Mouse (Mus musculus) retina, embryonic 14.5 days (tissue): Measurements from ENCODE around the gene Wdr13.
"Not testable (repeated sequence)": the region's sequence is repeated elsewhere in the genome, so short reads cannot be mapped to it uniquely, and the experiment has no call there.

ENCODE experiments used
- DNase-seq: peaks from one replicate; pipeline ENCODE4 v3.0.0-alpha.2; 2015; ENCODE audit warnings: low spot score

Wdr13 gene

GRCm38 (mm10) chrX:8105019-8105418 is 27.7 kb downstream of the Wdr13 start:
- no peak for DNase-seq

DNA sequence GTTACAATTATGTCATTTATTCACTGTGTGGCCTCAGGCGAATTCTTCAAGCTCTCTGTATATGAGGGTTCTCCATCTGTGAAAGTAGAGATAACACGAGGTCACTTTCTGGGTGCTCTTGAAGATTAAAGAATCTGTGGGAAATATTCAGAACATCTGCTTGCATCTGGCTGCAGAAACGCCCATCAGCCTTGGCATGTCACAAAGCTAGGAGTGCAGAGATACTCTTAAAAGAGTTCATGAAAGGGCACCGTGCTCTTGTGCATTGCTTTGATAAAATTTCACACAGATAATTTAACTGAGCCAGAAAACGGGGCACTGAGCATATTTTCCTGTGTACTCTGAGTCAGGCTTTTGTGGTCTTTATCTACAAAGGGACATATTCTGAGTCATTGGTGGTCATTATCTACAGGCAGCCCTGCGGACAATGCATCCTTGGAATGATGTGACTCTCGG is 30.5 kb downstream of the Wdr13 start:
- DNase-seq: no peak

GRCm38 (mm10) chrX:8101017-8101416 is 31.7 kb downstream of the Wdr13 start:
- peak; percentile 85 for DNase-seq

DNA sequence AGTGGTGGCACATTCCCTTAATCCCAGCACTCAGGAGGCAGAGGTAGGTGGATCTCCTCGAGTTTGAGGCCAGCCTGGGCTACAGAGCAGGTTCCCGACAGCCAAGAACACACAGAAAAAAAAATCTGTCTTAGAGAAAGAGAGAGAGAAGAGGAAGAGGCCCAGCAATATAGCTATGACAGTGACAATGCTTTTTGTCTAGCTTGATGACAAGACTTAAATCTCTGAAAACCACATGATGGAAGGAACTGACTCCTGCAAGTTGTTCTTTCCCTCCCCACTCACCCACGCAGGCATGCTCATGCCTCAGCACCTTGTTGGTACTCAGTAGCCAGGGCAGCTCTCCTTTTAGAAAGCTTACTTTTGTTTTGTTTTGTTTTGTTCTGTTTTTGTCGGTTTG is 33.3 kb downstream of the Wdr13 start:
- no peak for DNase-seq

- peak; percentile 95 for DNase-seq
Observed at GRCm38 (mm10) chrX:8096787-8097242, 35.9 kb downstream of the Wdr13 start.

DNA sequence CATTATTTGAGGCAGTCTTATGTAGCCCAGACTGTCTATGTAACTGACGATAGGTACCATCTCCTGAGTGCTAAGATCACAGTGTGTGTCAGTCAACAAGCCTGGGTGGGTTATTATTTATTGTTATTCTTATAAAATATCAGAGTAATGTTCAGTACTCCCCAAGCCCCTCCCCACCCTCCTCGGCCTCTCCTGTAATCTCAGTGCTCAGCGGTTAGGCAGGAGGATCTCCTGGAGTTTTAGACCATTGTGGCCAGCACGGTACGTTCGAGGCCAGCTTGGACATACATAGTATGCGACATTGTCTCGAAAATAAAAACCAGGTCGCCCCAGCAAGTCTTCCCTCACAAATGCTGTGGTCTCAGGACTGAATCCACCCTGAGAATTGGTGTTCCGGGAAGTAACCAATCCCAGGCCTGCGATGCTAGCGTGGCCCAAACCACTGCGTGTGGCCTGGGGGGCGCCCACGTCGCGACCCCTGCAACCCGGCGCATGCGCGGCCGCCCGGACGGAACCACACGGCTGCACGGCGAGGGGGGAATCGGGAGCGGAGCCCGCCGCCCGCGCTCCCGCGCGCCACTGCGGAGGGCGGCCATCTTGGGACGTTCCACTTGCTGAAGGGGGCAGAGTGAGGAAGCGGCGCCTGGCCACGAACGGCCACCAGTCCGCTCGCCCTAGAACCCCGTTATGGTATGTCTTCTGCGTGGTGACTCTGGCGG is 36.5 kb downstream of the Wdr13 start:
- DNase-seq: not testable (repeated sequence)

- no peak for DNase-seq
Observed at GRCm38 (mm10) chrX:8095546-8095945, 37.1 kb downstream of the Wdr13 start.

- not testable (repeated sequence) for DNase-seq
Observed at GRCm38 (mm10) chrX:8090954-8091347, 41.7 kb downstream of the Wdr13 start.

- no peak for DNase-seq
Observed at GRCm38 (mm10) chrX:8090346-8090953, 42.2 kb downstream of the Wdr13 start, which contains the start of gene Was. Gene Was, minus strand, starts transcription at chrX:8090498.

DNA sequence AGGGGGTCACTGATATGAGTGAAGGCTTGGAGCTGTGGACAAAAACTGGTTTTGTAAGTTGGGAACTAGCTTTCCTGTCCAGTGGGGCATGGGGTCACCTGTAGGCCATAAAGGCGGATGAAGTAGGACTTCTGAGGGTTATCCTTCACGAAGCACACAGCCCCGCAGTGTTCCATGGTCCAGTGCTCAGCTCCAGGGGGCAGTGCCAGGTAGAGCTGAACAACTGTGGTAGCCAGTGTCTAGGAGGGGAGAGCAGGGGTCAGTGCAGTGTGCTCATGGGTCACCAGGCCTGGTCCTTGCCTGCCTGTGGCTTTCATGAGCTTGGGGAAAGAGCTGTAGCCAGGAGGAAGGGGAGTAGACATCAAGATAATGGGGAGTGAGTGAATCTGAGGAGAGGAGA is 42.9 kb downstream of the Wdr13 start:
- DNase-seq: no peak

DNA sequence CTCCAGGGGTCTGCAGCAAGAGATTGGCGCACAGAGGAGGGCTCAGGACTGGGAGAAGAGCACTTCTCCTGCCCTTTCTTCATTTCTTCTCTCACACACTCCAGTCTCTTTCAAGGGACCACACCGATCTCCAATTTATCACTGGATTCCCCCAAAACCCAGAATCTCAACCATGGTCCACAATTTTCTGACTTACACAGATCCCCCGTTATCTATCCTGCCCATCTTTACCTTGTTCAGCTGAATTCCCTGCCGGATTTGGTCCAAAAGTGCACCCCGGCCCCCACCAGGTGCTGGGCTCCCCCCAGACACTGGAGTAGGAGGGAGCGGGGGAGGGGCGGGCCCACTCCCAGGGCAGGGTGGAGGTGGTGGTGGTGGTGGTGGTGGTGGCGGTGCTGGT is 47.1 kb downstream of the Wdr13 start:
- no peak for DNase-seq

DNA sequence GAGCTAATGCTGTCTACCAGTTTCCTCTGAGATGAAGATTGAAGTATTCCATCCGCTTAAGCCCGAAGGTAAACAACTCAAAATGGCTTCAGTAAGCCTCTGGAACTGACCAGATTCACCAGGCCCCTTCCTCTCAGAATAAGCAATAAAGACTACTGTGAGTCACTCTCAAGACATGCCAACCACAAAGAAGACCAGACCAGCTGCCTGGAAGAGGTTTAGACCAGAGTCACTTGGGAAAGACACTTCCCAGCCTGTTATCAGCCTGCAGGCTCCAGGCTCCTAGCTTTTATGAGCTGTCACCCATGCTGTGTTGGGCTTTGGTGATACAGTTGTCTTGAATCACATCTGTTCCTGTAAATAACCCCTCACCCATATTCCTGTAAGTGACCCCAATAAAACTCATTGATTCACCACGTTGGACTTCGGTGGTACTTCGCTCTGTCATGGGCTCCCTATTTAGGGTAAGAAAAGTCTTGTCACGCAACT is 47.9 kb downstream of the Wdr13 start:
- DNase-seq: no peak

GRCm38 (mm10) chrX:8075104-8075503 is 57.6 kb downstream of the Wdr13 start:
- no peak for DNase-seq

DNA sequence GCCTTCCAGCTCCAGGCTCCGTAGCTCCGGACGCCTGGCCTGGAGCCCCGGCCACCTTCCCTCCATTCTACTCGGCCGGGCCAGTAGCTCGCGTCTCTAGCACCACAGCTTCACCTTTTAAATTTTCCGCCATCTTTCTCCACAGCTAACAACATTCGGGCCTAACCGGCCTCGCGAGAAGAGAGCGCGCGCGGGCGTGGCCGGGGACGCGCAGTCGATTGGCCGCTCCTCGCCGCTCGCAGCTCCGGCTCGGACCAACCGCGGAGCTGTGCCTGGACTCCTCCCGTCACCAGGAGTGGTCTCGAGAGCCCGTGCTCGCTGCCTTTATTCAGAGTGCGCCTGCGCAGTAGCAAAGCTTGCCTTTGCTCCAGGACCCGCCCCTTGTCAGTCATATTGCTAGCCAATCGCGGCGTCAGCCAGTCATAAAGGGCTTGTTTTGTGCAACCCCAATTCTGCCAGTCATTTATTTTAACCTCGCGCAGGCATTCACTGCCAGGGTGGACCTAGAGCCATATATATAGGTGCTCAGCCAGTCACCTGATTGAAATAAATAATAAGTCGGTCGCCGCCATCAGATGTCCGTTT is 58.2 kb downstream of the Wdr13 start, which contains the start of gene Suv39h1:
Suv39h1 (minus strand) TSS at position 331 of the 585 bp plus-strand sequence.
- DNase-seq: peak; percentile 92

DNA sequence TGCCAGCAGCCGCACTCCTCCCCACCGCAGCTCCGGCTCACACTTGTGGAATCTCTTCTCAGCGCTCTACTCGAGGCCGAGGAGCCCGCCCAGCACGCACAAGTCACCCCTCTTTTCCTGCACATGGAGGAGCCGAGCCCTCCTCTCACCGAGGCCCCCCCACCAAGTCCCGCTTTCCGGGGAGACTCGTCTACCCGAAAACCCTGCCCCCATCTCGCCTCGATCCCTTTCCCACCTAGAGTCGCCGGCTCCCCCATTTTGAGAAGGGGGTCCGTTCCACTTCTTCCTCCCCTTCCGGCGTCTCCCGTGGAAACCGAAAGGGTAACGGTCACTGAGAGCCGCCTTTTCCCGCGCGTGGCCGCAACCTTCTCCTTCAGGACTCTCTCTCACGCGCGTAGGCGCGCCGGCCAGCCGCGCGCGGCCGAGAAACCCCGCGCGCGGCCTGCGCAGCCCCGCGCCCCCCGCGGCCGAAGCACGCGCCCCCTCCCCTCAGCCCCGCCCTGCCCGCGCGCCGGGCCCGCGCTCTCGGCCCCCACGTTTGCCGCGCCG is 58.7 kb downstream of the Wdr13 start:
- DNase-seq: peak; percentile 49
